Mouse (Mus musculus): ENCODE results near the gene Sfxn3. TPM values are rescaled to one million over a fixed set of nuclear protein-coding genes. Genes with fewer than 3 reads are reported as not detected.
A peak's percentile ranks its signal among the peaks of the same experiment; 100 is the strongest.

Sfxn3 gene
- polyA plus RNA-seq, 1 experiment = 90.5 TPM

DNA sequence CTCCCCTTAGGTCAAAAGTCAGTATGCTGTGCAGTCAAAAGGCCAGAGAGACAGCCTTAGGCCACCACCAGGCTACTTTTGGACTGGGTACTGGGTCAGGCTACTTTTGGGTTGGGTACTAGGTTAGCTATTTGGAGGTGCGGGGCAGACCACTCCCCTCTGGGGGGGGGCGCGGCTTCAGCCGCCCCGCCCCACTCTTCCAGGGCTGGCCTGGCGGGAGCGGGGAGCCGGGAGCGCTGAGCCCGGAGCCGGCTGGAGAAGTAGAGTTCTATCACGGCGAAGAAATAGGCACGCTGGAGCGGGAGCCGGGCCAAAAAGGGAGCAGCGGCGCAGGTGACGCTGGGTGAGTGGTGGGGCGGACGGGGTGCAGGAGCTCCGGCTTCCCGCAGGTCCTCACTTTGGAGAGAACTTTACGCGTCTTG lies 32.3 kb upstream of the Sfxn3 start:
- DNase-seq = peak; percentile 71 to 77
- WGBS = 1% methylated on average over 25 of the region's 25 CpGs

DNA sequence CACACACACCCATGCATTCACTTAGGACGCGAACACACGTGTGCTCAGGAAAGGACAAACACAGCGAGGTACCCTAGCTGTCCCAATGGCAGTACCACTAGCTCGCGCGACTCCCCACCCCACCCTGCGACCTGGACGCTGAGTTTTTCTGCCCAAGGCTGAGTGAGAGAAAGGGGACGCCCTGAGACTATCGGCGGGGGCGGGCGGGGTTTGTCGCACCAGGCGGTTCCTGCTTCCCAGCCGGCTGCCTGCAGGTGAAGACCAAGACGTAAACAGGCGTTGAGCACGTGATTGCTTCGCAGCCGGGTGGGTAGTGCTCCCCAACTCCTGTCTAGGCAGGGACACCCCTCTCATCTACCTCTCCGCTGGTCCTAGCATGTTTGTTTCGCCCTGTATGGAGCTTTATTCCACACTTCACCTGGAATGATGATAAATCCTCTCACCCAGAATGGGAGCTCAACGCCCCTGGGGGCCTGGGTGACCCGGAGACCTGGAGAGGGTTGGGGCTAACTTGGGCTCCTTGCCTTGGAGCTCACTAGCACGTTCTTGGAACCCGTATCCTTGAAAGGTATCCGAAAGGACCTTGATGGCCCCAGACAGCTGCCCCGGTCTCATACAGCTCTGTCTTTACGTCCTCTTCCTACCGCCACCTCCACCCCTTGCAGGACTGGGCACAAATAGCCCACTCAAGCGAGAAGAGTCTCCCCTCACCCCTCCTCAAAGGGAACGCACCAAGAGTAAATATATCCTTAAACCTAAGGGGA lies 31.6 kb upstream of the Sfxn3 start:
- TF ChIP-seq CTCF (IDR thresholded peaks at IDR 0.05; ENCODE audit: borderline replicate concordance, insufficient read depth, low read depth, low read length) (no peak), POLR2A (IDR thresholded peaks at IDR 0.05; ENCODE audit: borderline replicate concordance, insufficient read depth, low read length) (peak; percentile 31; the same call in 1 of the 2 replicates)
- Histone ChIP-seq H3K4me1 (ENCODE audit: control insufficient read depth, insufficient read depth, low read length) (peaks cover 8% of the 10 kb centered on the region), H3K27me3 (ENCODE audit: control insufficient read depth, insufficient read depth, low read length) (no peaks in the 10 kb centered on the region), H3K27ac (ENCODE audit: insufficient read depth, low read length) (peak overlapping the region; percentile 100), H3K4me3 (replicated peaks; ENCODE audit: insufficient read depth, low read depth, low read length) (peak overlapping the region; percentile 90)
- DNase-seq = peak; percentile 81 to 82
- WGBS = under 1% methylated on average over 34 of the region's 34 CpGs

More for the DNA sequence above, 32.3 kb upstream of the Sfxn3 start:
- no peaks in the 10 kb centered on the region for H3K27me3 ChIP-seq (ENCODE audit: control insufficient read depth, insufficient read depth, low read length)
- peaks cover 3% of the 10 kb centered on the region; the same call in 1 of the 2 replicates for H3K4me1 ChIP-seq (ENCODE audit: control insufficient read depth, insufficient read depth, low read length)
- peak overlapping the region; percentile 100 for H3K27ac ChIP-seq (ENCODE audit: insufficient read depth, low read length)
- no peak for TF ChIP-seq CTCF (IDR thresholded peaks at IDR 0.05; ENCODE audit: borderline replicate concordance, insufficient read depth, low read depth, low read length)
- TF ChIP-seq POLR2A (IDR thresholded peaks at IDR 0.05; ENCODE audit: borderline replicate concordance, insufficient read depth, low read length) = no peak
- peak overlapping the region; percentile 90 for H3K4me3 ChIP-seq (replicated peaks; ENCODE audit: insufficient read depth, low read depth, low read length)

DNA sequence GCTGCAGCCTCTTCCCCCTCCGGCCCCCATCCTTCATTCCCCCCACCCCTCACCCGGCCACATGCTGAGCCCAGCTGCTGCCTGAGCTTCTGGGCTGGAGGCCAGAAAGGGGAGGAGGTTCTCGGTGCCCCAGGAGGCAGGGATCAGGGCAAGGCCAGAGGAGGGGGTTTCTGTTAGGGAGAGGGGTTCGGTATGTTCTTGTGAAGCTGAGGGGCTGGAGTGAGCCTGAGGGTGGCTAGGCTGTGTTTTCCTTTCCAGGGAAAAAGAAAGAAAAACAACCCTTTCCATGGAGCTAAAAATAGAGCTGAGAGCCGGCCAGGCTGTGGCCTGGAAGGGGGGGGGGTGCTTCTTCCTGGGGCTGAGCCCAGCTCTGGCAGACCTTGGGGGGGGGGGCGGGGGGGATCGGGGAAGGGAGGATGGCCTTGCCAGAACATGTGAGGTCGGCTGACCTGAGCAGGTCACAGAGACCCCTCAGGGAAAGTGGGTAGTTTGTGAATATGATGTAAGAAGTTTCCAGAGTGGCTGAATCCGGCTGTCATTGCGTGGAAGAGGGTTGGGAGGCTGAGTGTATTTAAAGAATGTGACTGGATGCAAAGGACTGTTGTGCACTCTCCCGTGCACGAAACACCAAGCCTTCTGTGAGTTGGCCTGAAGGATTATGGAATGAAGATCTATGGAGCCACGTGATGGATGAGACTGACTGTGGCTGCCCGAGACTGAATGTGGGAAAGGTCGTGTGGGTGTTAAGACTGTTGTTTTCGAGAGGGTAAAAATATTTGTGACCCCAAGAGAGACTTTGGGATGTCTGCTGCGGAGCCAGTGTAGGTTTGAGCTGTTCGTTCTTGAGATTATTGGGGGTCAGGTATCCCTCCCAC lies 30.7 kb upstream of the Sfxn3 start:
- TF ChIP-seq POLR2A (IDR thresholded peaks at IDR 0.05; ENCODE audit: borderline replicate concordance, insufficient read depth, low read length) (peak; percentile 64; the same call in 1 of the 2 replicates), CTCF (IDR thresholded peaks at IDR 0.05; ENCODE audit: borderline replicate concordance, insufficient read depth, low read depth, low read length) (no peak)
- DNase-seq = peak; percentile 86 to 89
- peak overlapping the region; percentile 90 for H3K4me3 ChIP-seq (replicated peaks; ENCODE audit: insufficient read depth, low read depth, low read length)
- H3K27ac ChIP-seq (ENCODE audit: insufficient read depth, low read length) = peak overlapping the region; percentile 100
- no peaks in the 10 kb centered on the region for H3K27me3 ChIP-seq (ENCODE audit: control insufficient read depth, insufficient read depth, low read length)
- H3K4me1 ChIP-seq (ENCODE audit: control insufficient read depth, insufficient read depth, low read length) = peaks cover 14% of the 10 kb centered on the region
- WGBS = 0% methylated on average over 16 of the region's 18 CpGs

DNA sequence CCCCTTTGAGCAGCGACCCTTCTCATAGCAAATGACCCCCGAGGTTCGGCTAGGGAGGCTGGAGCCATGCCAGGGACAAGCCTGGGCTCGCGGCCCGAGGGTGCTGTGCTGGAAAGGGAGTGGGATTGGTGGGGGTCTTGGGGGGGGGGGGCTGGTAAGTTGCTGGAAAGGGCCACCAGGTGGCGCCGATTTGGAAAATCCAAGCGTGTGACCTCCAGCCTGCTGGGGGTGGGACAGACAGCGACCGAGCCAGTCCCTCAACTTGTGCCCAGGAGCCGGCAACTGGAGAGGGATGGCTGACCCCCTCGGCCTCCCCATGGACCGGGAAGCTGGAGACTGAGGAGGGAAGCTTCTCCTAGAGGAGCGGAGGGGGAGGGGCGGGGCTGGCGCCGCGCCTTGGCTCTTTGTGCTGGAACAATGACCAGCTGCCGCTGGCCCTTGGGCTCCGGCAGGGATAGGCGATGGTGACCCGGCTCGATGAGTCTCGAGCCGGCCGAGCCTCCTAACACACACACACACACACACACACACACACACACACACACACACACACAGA lies 30.0 kb upstream of the Sfxn3 start:
- no peaks in the 10 kb centered on the region for H3K27me3 ChIP-seq (ENCODE audit: control insufficient read depth, insufficient read depth, low read length)
- peaks cover 16% of the 10 kb centered on the region for H3K4me1 ChIP-seq (ENCODE audit: control insufficient read depth, insufficient read depth, low read length)
- peak overlapping the region; percentile 77 for H3K4me3 ChIP-seq (replicated peaks; ENCODE audit: insufficient read depth, low read depth, low read length)
- WGBS = under 1% methylated on average over 26 of the region's 27 CpGs
- H3K27ac ChIP-seq (ENCODE audit: insufficient read depth, low read length) = peak overlapping the region; percentile 98
- TF ChIP-seq POLR2A (IDR thresholded peaks at IDR 0.05; ENCODE audit: borderline replicate concordance, insufficient read depth, low read length) (no peak; the same call in 1 of the 2 replicates), CTCF (IDR thresholded peaks at IDR 0.05; ENCODE audit: borderline replicate concordance, insufficient read depth, low read depth, low read length) (peak; percentile 35; the same call in 1 of the 2 replicates)
- peak; percentile 85 to 87 for DNase-seq

DNA sequence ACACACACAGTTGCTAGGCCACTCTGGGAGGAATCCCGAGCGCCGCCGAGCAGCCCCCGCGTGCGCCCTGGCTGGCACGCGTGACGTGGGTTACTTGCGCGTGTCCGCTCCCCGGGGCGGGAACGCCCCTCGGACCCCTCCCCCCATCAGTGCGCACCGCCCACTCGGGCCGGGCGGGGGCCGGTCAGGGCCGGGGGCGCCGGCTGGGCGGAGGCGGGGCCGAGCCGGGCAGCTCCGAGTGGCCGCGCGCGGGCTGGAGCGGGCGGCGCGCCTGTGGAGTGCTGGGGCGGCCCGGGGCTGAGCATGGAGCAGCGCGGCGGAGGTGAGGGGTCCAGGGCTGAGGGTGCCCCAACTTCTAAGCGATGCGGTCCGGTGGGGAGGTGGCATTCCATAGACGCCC lies 29.4 kb upstream of the Sfxn3 start:
- no peak for TF ChIP-seq CTCF (IDR thresholded peaks at IDR 0.05; ENCODE audit: borderline replicate concordance, insufficient read depth, low read depth, low read length)
- peak; percentile 24; the same call in 1 of the 2 replicates for TF ChIP-seq POLR2A (IDR thresholded peaks at IDR 0.05; ENCODE audit: borderline replicate concordance, insufficient read depth, low read length)
- under 1% methylated on average over 44 of the region's 48 CpGs for WGBS
- Histone ChIP-seq H3K4me1 (ENCODE audit: control insufficient read depth, insufficient read depth, low read length) (peaks cover 16% of the 10 kb centered on the region), H3K27ac (ENCODE audit: insufficient read depth, low read length) (peak overlapping the region; percentile 98), H3K4me3 (replicated peaks; ENCODE audit: insufficient read depth, low read depth, low read length) (peak overlapping the region; percentile 77), H3K27me3 (ENCODE audit: control insufficient read depth, insufficient read depth, low read length) (no peaks in the 10 kb centered on the region)
- DNase-seq = peak; percentile 80 to 81

DNA sequence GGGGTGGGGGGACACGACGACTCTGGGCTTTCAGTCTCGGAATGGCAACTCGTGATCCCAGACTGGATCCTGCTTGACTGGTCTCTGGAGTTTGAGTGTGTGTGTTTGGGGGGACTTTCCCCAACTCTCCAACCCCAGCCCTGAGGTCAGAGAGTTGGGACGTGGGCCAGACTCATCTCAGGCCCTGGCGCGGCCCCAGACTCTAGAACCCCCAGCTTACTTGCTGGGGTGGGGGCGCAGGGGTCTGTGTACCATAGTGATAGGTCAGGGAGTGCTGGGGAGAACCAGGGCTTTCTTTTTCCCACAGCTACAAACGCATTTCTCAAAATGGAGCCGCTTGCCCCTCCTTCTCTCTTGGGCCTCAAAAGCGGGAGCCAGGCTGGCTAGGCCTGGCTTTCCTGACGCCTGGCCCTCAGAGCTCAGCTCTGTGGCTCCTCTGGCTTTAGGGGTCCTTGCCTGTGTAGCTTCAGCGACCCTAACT lies 28.9 kb upstream of the Sfxn3 start:
- Histone ChIP-seq H3K4me1 (ENCODE audit: control insufficient read depth, insufficient read depth, low read length) (peaks cover 16% of the 10 kb centered on the region), H3K27me3 (ENCODE audit: control insufficient read depth, insufficient read depth, low read length) (no peaks in the 10 kb centered on the region), H3K27ac (ENCODE audit: insufficient read depth, low read length) (peak overlapping the region; percentile 98), H3K4me3 (replicated peaks; ENCODE audit: insufficient read depth, low read depth, low read length) (peak overlapping the region; percentile 77)
- WGBS = 1% methylated on average over 13 of the region's 13 CpGs
- peak; percentile 48 to 63 for DNase-seq
- no peak for TF ChIP-seq POLR2A (IDR thresholded peaks at IDR 0.05; ENCODE audit: borderline replicate concordance, insufficient read depth, low read length)
- TF ChIP-seq CTCF (IDR thresholded peaks at IDR 0.05; ENCODE audit: borderline replicate concordance, insufficient read depth, low read depth, low read length) = no peak

DNA sequence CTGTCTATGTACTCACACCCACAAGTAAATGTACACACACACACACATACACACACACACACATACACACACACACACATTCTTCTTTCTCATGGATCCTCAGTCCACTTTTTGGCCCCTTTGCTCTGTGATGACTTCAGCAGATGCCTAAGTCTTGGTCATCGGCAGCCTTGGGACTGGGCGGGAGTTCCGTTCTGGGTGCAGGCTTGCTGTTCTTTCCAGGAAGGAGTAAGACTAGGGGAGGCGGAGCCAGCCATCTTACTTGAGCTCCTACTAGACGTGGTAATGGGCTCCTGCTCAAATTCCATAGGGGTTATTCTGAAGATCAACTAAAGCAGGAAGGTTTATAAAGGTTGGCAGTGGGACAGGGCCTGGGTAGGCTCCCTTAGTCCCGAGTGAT lies 27.0 kb upstream of the Sfxn3 start:
- TF ChIP-seq POLR2A (IDR thresholded peaks at IDR 0.05; ENCODE audit: borderline replicate concordance, insufficient read depth, low read length) (no peak), CTCF (IDR thresholded peaks at IDR 0.05; ENCODE audit: borderline replicate concordance, insufficient read depth, low read depth, low read length) (no peak)
- Histone ChIP-seq H3K27ac (ENCODE audit: insufficient read depth, low read length) (peak overlapping the region; percentile 59; the same call in 1 of the 2 replicates), H3K4me1 (ENCODE audit: control insufficient read depth, insufficient read depth, low read length) (peaks cover 15% of the 10 kb centered on the region), H3K4me3 (replicated peaks; ENCODE audit: insufficient read depth, low read depth, low read length) (no peak overlapping the region), H3K27me3 (ENCODE audit: control insufficient read depth, insufficient read depth, low read length) (no peaks in the 10 kb centered on the region)
- DNase-seq = no peak
- 46% methylated on average over 6 of the region's 6 CpGs for WGBS
